Mouse (Mus musculus): ENCODE measurements around the gene Entpd2. TPM values are rescaled to one million over a fixed set of nuclear protein-coding genes. Genes with fewer than 3 reads are reported as not detected.
A peak's percentile ranks its signal among the peaks of the same experiment; 100 is the strongest.

Entpd2 gene
- total RNA-seq, 2 experiments from 2014 or later: 10.8 to 13.9 TPM

DNA sequence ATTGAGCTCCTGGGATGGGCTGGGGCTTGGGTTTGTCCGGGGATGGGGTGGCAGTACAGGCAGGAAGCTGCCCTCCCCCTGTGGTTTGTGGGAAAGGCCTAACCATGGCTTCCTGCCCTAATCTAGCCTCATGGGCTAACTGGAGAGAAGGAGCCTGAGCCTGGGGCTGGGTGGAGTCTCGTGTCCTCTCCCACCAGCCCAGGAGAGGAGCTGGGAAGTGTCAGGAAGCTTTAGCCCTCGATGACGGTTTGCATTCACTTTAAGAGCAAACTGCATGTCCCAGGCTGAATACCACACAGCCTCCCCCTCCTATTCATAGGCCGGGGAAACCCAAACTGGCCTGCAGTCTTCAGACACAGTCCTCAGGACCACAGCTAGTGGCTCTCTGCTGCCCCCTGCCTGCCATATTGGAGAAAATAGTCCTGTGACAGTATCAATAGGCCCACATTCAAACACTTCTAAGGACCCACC, 31.1 kb downstream of the Entpd2 start:
- intact Hi-C loops (cut with DNase I): loop anchor here (1.0 to 5.0 kb wide), 2 partner anchors 50 to 126 kb away; no protein-coding TSS in a partner anchor
- no peak for DNase-seq (ENCODE audit: low spot score)

DNA sequence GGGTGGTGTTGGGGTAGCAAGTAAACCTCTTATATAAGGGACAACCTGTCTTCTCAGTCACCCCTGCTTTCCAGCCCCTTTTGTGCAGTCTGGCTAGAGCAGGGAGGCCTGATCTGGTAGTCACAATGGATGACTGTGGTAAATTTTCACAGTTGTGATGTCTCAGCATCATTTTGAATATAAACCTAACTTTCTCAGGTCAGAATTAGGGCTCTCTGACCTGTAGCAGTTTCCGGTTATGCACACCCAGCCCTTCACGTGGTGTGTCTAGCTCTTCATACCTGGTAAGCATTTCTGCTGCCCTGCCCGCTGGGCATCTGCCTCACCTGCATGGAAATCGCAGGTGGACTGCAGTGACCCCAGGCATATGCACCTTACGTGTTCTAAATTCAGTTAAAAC, 31.6 kb downstream of the Entpd2 start:
- intact Hi-C loops (cut with DNase I): loop anchor here (1.0 to 5.0 kb wide), 2 partner anchors 51 to 125 kb away; no protein-coding TSS in a partner anchor

DNA sequence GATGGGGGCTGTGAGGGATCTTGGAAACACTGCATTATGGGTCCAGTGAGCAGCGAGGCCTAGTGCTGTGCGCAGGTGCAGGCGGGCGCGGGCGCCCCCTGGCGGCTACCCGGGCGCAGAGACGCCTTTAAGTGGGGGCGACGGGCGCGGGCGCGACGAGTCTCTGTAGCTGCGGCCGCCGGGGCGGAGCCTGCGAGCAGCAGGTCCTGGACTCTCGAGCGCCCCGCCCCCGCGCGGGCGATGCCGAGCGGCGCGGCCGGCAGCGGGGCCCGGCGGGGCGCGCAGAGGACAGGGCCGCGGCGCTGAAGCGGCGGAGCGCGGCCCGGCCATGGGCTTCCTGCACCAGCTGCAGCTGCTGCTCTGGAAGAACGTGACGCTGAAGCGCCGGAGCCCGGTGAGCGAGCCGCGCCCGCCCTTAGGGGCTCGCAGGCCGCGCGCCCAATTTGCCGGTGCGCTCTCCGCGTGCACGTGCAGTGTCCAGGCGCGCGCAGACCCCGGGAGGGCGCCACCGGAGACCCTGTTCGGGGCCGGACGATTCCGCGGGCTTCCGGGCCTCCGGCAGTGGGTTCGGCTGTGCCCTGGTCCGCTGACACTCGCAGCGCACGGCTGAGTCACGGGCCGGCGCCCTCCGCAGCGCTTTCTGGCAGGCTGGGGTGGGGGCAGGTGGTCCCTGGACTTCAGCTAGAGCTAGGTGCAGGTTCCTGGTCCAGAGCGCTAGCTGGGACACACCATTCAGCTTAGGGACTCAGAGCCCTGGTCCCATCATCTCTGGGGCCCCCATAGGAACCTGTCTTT, 33.0 kb downstream of the Entpd2 start, which contains the start of gene Abca2:
Gene Abca2 (plus strand): TSS at position 262 of the 795 bp plus-strand sequence.
- intact Hi-C loops (cut with DNase I): loop anchor here (5.0 kb wide), 1 partner anchor 124 kb away; no protein-coding TSS in a partner anchor
- peak; percentile 85 for DNase-seq (ENCODE audit: low spot score)

More for the DNA sequence above, 31.6 kb downstream of the Entpd2 start:
- DNase-seq (ENCODE audit: low spot score): no peak

DNA sequence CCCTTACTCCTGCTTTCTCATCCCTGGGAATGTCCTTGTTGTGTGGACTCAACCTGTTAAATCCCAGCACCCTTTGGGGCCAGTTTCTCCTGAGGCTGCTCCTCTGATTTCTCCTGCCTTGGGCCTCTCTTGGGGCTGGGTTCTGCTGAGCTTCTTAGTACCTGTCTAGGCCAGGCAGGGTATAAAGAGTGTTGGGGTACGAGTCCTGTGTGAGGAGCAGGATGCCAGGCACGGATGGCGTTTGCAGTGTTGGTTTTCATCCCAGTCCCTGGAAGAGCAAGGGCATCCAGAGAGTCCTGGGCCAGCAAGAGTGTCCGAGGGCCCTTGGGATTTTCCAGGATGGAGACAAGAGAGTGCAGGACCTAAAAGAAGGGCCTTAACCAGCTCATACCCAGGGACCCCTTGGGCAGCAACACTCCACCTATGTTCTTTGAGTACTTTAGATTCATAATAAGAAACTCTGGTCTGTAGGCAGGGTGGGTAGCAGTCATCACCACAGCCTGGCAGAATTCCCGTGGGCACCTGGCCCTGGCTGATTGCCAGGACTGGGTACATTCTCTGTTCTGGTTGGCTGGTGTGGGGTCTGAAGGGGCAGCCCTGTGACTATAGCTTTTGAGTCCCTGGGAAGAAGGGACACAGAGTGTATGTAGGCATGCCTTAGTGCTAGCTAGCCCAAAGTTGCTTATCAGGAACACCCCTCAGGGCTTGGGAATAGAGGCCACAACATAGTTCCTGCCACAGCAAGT, 33.9 kb downstream of the Entpd2 start:
- no peak for DNase-seq (ENCODE audit: low spot score)
- intact Hi-C loops (cut with DNase I): loop anchor here (2.0 to 5.0 kb wide), 2 partner anchors 29 to 123 kb away; no protein-coding TSS in a partner anchor

DNA sequence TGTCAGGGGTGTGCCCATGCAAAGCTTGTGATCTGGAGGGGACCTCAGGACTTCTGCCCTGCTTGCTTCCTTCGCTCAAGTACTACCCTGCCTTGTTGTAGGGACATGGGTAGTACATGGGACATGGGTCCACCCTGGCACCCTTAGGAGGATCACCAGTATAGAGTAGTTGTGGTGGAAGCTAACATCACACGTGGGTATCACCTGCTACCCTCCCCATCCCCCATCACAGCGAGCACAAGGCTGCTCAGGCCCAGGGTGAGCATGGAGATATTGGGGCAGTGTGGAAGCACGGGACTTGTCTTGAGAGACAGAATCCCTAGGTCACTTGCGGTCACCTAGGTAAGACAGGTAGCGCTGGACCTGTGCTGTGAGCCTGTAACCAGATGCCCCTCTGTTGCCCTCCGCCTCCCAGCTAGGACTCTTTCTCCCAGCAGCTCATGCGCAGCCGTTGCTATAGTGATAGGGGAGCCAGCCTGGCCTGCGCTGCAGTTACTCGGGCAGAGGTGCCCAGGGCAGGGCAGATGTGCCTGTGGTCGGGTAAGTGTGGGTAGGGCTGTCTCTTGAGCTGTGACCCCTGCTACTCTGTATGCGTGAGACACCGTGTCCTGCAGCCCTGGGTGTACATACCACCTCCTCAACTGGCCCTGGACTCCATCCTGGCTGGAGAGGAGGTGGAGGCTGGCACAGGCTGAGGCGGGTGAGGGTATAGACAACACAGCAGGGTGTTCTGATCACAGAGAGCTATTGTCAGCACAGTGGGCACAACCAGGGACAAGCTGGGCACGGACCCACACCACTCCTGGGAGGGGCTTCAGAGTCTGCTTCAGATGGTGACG, 34.9 kb downstream of the Entpd2 start:
- intact Hi-C loops (cut with DNase I): loop anchor here (2.0 kb wide), 1 partner anchor 28 kb away; no protein-coding TSS in a partner anchor

DNA sequence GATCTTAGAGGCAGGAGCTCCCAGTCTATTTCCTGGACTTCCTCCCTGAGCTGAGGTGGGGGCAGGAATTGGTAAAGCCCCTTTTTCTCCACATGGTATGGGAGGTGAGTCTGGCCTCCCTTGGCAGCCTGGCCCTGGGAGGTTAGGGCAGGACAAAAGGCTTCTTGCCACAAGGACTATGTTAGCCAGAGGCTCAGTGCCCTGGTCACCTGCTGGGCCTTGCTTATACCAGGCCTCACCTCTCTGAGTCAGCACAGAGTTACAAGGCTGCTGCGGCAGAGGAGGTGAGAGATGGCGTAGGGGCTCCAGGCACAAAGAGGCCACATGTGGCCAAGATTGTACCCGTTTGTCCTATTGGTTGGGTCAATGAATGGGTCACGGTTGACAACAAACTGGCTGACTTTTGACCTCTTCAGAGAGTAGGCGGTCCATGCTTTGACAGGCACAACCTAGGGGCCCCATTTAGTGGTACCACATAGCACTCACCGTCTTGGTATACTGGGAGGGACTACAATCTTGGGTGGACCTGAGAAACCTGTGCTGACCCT, 35.7 kb downstream of the Entpd2 start:
- no peak for DNase-seq (ENCODE audit: low spot score)
- intact Hi-C loops (cut with DNase I): loop anchor here (2.0 kb wide), 1 partner anchor 27 kb away; no protein-coding TSS in a partner anchor

More for the DNA sequence above, 34.9 kb downstream of the Entpd2 start:
- no peak for DNase-seq (ENCODE audit: low spot score)

DNA sequence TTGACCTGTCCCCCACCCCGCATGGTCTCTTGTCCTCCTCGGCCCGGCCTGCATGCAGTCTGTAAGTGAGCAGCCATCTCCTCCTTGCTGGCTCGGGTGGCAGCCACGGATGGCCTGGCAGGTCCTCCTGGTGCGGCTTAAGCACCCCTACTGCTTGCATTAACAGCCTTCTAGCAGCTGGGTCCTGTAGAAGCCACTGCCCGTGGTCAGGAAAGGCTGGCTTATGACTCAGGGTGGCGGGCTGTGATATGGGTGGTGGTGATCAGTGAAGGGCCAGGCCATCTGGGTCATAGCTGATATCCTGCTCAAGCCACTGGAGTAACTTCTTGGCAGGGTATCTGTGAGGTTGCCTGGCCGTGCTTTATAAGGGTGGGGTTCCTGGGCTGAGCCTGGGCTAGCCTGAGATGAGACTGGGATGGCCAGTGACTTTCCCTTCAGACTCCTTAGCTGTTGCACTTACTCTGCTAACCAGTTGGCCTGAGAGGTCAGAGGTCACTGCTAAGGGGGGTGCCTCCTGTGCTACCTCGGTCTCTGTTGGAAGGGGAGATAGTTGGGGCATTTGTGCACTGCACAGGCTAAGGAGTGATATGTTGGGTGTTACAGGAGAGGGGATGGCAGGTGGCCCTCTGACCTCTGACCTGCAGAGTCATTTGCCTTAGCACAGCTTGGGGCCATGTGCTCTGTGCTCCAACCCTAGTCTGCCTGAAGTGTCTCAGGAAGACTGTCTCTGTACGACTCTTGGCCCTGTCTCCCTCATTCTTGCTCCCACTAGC, 36.8 kb downstream of the Entpd2 start:
- DNase-seq (ENCODE audit: low spot score): no peak
- intact Hi-C loops (cut with DNase I): no loop called here

DNA sequence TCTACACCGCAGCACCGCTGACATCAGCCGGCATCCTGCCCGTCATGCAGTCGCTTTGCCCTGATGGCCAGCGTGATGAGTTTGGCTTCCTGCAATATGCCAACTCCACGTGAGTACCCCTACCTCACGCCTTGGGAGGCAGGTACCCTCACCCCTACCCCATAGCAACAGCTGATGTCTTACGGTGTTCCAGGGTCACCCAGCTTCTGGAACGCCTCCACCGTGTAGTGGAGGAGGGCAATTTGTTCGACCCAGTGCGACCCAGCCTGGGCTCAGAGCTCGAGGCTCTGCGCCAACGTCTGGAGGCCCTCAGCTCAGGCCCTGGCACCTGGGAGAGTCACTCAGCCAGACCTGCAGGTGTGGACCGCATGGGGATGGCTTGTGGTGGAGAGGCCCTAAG, 37.4 kb downstream of the Entpd2 start:
- DNase-seq (ENCODE audit: low spot score): no peak
- intact Hi-C loops (cut with DNase I): no loop called here

DNA sequence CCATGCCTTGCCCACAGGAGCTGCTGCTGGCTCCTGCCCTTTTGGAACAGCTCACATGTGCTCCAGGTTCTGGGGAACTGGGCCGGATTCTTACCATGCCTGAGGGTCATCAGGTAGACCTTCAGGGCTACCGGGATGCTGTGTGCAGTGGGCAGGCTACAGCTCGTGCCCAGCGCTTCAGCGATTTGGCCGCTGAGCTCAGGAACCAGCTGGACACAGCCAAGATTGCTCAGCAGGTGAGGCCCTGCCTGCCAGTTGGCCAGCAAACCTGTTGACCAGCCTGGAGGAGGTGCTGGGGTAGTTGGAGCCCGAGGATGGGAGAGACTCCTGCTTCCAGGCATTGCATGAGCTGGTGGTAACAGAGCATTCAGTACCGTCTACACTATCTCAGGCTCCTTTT, 38.6 kb downstream of the Entpd2 start:
- no peak for DNase-seq (ENCODE audit: low spot score)
- intact Hi-C loops (cut with DNase I): no loop called here

DNA sequence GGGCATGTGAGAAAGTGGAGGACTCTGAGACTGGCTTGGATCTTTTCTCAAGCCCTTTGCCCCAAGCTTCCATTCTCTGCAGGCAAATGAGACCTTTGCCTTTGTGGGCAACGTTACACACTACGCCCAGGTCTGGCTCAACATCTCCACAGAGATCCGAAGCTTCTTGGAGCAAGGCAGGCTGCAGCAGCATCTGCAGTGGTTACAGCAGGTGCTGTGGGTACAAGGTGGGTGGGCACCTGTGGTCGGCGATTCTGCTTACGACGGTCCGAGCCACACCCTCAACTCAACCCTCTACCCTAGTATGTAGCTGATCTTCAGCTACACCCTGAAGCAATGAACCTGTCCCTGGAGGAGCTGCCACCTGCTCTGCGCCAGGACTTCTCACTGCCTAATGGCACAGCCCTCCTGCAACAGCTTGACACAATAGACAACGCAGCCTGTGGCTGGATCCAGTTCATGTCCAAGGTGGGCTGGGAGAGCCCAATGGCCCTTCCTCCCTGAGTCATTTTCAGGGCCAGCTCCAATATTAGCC, 40.7 kb downstream of the Entpd2 start:
- intact Hi-C loops (cut with DNase I): no loop called here
- DNase-seq (ENCODE audit: low spot score): no peak

DNA sequence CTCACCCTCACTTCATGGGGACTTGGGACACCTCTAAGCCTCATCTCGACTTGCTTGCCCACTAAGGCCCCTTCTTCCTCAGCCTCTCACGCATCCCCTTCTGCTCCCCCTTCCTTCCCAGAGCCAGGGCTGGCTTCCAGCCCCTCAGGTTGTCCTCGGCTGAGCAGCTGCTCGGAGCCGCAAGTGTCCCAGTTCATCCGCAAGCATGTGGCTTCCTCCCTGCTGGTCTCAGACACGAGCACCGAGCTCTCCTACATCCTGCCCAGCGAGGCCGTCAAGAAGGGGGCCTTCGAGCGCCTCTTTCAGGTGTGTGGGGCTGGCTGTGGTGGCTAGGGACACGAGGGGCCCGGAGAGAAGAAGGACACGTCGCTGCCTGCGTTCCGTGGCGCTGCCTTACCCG, 45.4 kb downstream of the Entpd2 start:
- intact Hi-C loops (cut with DNase I): no loop called here
- no peak for DNase-seq (ENCODE audit: low spot score)

DNA sequence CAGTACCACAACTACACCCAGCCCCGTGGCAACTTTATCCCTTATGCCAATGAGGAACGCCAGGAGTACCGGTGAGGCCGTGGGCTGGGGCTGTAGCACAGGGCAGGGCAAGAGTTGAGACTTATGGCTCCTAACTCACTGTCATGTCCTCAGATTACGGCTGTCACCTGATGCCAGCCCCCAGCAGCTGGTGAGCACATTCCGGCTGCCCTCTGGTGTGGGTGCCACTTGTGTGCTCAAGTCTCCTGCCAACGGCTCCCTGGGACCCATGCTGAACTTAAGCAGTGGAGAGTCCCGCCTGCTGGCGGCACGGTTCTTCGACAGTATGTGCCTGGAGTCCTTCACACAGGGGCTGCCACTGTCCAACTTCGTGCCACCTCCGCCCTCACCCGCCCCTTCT, 47.0 kb downstream of the Entpd2 start:
- intact Hi-C loops (cut with DNase I): no loop called here
- DNase-seq (ENCODE audit: low spot score): no peak

Small RNAs within 50 kb of the gene (microRNA-seq; reads per million reads assigned to microRNA genes)
- 1.1 reads per million for gene Mir3087

Other genes starting within 250 kb of the Entpd2 start
- 10 to 100 TPM in 1 of 2 experiments, 1 to 10 TPM in 1; 7.2 to 11.5 TPM for gene Nrarp, start 215.1 kb upstream of the Entpd2 start, total RNA-seq (2021)
- 1 to 10 TPM; 4.1 to 4.2 TPM for gene Tor4a, start 199.0 kb upstream of the Entpd2 start, total RNA-seq (2021)
- 10 to 100 TPM; 36.1 to 40.6 TPM for gene Nelfb, start 184.4 kb upstream of the Entpd2 start, total RNA-seq (2021)
- not detected for gene Stpg3, start 181.2 kb upstream of the Entpd2 start, total RNA-seq (2021)
- gene Fam166a, start 177.1 kb upstream of the Entpd2 start, total RNA-seq (2021): not detected
- 100 to 1,000 TPM; 258 to 313 TPM for gene Tubb4b, start 171.2 kb upstream of the Entpd2 start, total RNA-seq (2021)
- gene Slc34a3, start 161.5 kb upstream of the Entpd2 start, total RNA-seq (2021): not detected
- gene Rnf224, start 159.1 kb upstream of the Entpd2 start, total RNA-seq (2021): not detected
- under 1 TPM in 1 of 2 experiments, not detected in 1; 0.53 TPM for gene Rnf208, start 153.6 kb upstream of the Entpd2 start, total RNA-seq (2021)
- not detected for gene Cysrt1, start 153.4 kb upstream of the Entpd2 start, total RNA-seq (2021)
- gene AL732309.1, start 149.0 kb upstream of the Entpd2 start, total RNA-seq (2021): 1 to 10 TPM; 1.5 to 1.7 TPM
- gene Tmem203, start 140.4 kb upstream of the Entpd2 start, total RNA-seq (2021): 10 to 100 TPM; 12.6 to 13.2 TPM
- gene Tprn, start 133.3 kb upstream of the Entpd2 start, total RNA-seq (2021): 1 to 10 TPM; 3.6 to 6.0 TPM
- gene Ssna1, start 123.4 kb upstream of the Entpd2 start, total RNA-seq (2021): 10 to 100 TPM; 36.7 to 40.5 TPM
- gene Anapc2, start 123.4 kb upstream of the Entpd2 start, total RNA-seq (2021): 10 to 100 TPM; 38.4 to 40.7 TPM
- not detected for gene Tmem210, start 107.7 kb upstream of the Entpd2 start, total RNA-seq (2021)
- not detected for gene Lrrc26, start 106.0 kb upstream of the Entpd2 start, total RNA-seq (2021)
- not detected for gene Grin1, start 76.7 kb upstream of the Entpd2 start, total RNA-seq (2021)
- 10 to 100 TPM; 18.0 to 20.9 TPM for gene Man1b1, start 63.5 kb upstream of the Entpd2 start, total RNA-seq (2021)
- gene Dpp7, start 39.5 kb upstream of the Entpd2 start, total RNA-seq (2021): 1 to 10 TPM; 3.0 to 3.4 TPM
- 1 to 10 TPM; 4.0 to 6.1 TPM for gene Uap1l1, start 30.2 kb upstream of the Entpd2 start, total RNA-seq (2021)
- gene Sapcd2, start 23.6 kb upstream of the Entpd2 start, total RNA-seq (2021): under 1 TPM; 0.16 to 0.50 TPM
- 10 to 100 TPM; 25.1 to 27.7 TPM for gene Npdc1, start 3.5 kb downstream of the Entpd2 start, total RNA-seq (2021)
- under 1 TPM in 1 of 2 experiments, not detected in 1; 0.34 TPM for gene Fut7, start 27.4 kb downstream of the Entpd2 start, total RNA-seq (2021)
- gene Abca2, start 32.8 kb downstream of the Entpd2 start, total RNA-seq (2021): 10 to 100 TPM; 31.2 to 36.2 TPM
- gene Clic3, start 61.0 kb downstream of the Entpd2 start, total RNA-seq (2021): 1 to 10 TPM; 2.4 to 3.6 TPM
- gene Paxx, start 65.2 kb downstream of the Entpd2 start, total RNA-seq (2021): 10 to 100 TPM; 17.4 to 20.8 TPM
- 100 to 1,000 TPM; 117 to 160 TPM for gene Ptgds, start 74.2 kb downstream of the Entpd2 start, total RNA-seq (2021)
- gene Lcn12, start 98.0 kb downstream of the Entpd2 start, total RNA-seq (2021): not detected
- 10 to 100 TPM; 85.7 to 91.2 TPM for gene Fbxw5, start 104.9 kb downstream of the Entpd2 start, total RNA-seq (2021)
- under 1 TPM; 0.73 to 0.75 TPM for gene C8g, start 105.8 kb downstream of the Entpd2 start, total RNA-seq (2021)
- 10 to 100 TPM; 15.4 to 17.3 TPM for gene Traf2, start 151.1 kb downstream of the Entpd2 start, total RNA-seq (2021)
- 100 to 1,000 TPM; 209 to 218 TPM for gene Edf1, start 162.0 kb downstream of the Entpd2 start, total RNA-seq (2021)
- 1 to 10 TPM; 1.3 to 3.2 TPM for gene Mamdc4, start 179.0 kb downstream of the Entpd2 start, total RNA-seq (2021)
- gene Phpt1, start 179.3 kb downstream of the Entpd2 start, total RNA-seq (2021): 10 to 100 TPM; 63.0 to 70.0 TPM
- under 1 TPM; 0.08 to 0.10 TPM for gene Ajm1, start 185.9 kb downstream of the Entpd2 start, total RNA-seq (2021)
- gene Rabl6, start 212.6 kb downstream of the Entpd2 start, total RNA-seq (2021): 10 to 100 TPM; 61.8 to 66.1 TPM
- not detected for gene Ccdc183, start 221.8 kb downstream of the Entpd2 start, total RNA-seq (2021)
- 10 to 100 TPM; 27.9 to 31.6 TPM for gene Tmem141, start 226.1 kb downstream of the Entpd2 start, total RNA-seq (2021)
- 1 to 10 TPM; 4.8 to 5.8 TPM for gene Fcna, start 232.2 kb downstream of the Entpd2 start, total RNA-seq (2021)